Mouse (Mus musculus): ENCODE results near the gene Fam129a.
A peak's percentile ranks its signal among the peaks of the same experiment; 100 is the strongest.

The Fam129a gene

GRCm38 (mm10) chr1:151572601-151573320, 1.8 kb downstream of the Fam129a start:
- TF ChIP-seq GATA4 (IDR thresholded peaks at IDR 0.05; ENCODE audit: insufficient replicate concordance, low read length), result no peak

- TF ChIP-seq GATA4 (IDR thresholded peaks at IDR 0.05; ENCODE audit: insufficient replicate concordance, low read length), result no peak
Observed at GRCm38 (mm10) chr1:151580200-151580982, 9.4 kb downstream of the Fam129a start.

- TF ChIP-seq GATA4 (IDR thresholded peaks at IDR 0.05; ENCODE audit: insufficient replicate concordance, low read length), result no peak
Observed at GRCm38 (mm10) chr1:151581454-151581853, 10.5 kb downstream of the Fam129a start.

- no peak for TF ChIP-seq GATA4 (IDR thresholded peaks at IDR 0.05; ENCODE audit: insufficient replicate concordance, low read length)
Observed at GRCm38 (mm10) chr1:151581977-151582376, 11.0 kb downstream of the Fam129a start.

GRCm38 (mm10) chr1:151583457-151584181, 12.6 kb downstream of the Fam129a start:
- TF ChIP-seq GATA4 (IDR thresholded peaks at IDR 0.05; ENCODE audit: insufficient replicate concordance, low read length), result no peak

GRCm38 (mm10) chr1:151584182-151584471, 13.1 kb downstream of the Fam129a start:
- TF ChIP-seq GATA4 (IDR thresholded peaks at IDR 0.05; ENCODE audit: insufficient replicate concordance, low read length), result no peak

- TF ChIP-seq GATA4 (IDR thresholded peaks at IDR 0.05; ENCODE audit: insufficient replicate concordance, low read length), result no peak
Observed at GRCm38 (mm10) chr1:151584565-151585216, 13.7 kb downstream of the Fam129a start.

GRCm38 (mm10) chr1:151585647-151586046, 14.7 kb downstream of the Fam129a start:
- no peak for TF ChIP-seq GATA4 (IDR thresholded peaks at IDR 0.05; ENCODE audit: insufficient replicate concordance, low read length)

GRCm38 (mm10) chr1:151592085-151593017, 21.4 kb downstream of the Fam129a start:
- 0 out of 2 replicates have a peak, but pooled peaks have one; percentile 54 for TF ChIP-seq GATA4 (IDR thresholded peaks at IDR 0.05; ENCODE audit: insufficient replicate concordance, low read length)

- no peak for TF ChIP-seq GATA4 (IDR thresholded peaks at IDR 0.05; ENCODE audit: insufficient replicate concordance, low read length)
Observed at GRCm38 (mm10) chr1:151594906-151595305, 23.9 kb downstream of the Fam129a start.

- TF ChIP-seq GATA4 (IDR thresholded peaks at IDR 0.05; ENCODE audit: insufficient replicate concordance, low read length), result no peak
Observed at GRCm38 (mm10) chr1:151595600-151596299, 24.8 kb downstream of the Fam129a start.

- TF ChIP-seq GATA4 (IDR thresholded peaks at IDR 0.05; ENCODE audit: insufficient replicate concordance, low read length), result no peak
Observed at GRCm38 (mm10) chr1:151596562-151596961, 25.6 kb downstream of the Fam129a start.

- TF ChIP-seq GATA4 (IDR thresholded peaks at IDR 0.05; ENCODE audit: insufficient replicate concordance, low read length), result no peak
Observed at GRCm38 (mm10) chr1:151597677-151598297, 26.8 kb downstream of the Fam129a start.

Data from liver, adult (tissue).